ENCODE assay signal across 8 mouse cellular contexts in genomic region chr12:84416834-84417604, GRCm38 (mm10). TPM values are rescaled to one million over a fixed set of nuclear protein-coding genes. Genes with fewer than 3 reads are reported as not detected.
A peak's percentile ranks its signal among the peaks of the same experiment; 100 is the strongest.
DNase-seq lines count a peak whose midpoint lies in the region; ATAC-seq lines count a peak whose summit lies in the region.

Rnf113a2 (plus strand) TSS chr12:84417196.

- H3K4me3 ChIP-seq in intestine, embryonic 15.5 days (replicated peaks), result peak within 1 kb of the TSS; percentile 56

- H3K27me3 ChIP-seq in intestine, embryonic 15.5 days (replicated peaks), result no peaks in the 10 kb centered on the region

- WGBS in intestine, embryonic 15.5 days, result 3% methylated on average over 50 of the region's 50 CpGs

- H3K36me3 ChIP-seq in intestine, embryonic 15.5 days, result no peaks in the 10 kb centered on the region

- peak within 1 kb of the TSS; percentile 51; the same call in 1 of the 2 replicates for H3K27ac ChIP-seq in intestine, embryonic 15.5 days

- H3K9ac ChIP-seq in intestine, embryonic 15.5 days, result peak within 1 kb of the TSS; percentile 55

- H3K4me1 ChIP-seq in intestine, embryonic 15.5 days (replicated peaks), result no peaks in the 10 kb centered on the region

- peak; percentile 75 for DNase-seq in adrenal gland, adult 8-10 months
- DNase-seq in embryo, embryonic 11.5 days (ENCODE audit: low read depth, low spot score), result peak; percentile 81
- DNase-seq in gastrocnemius, postnatal 36 days, result peak; percentile 65 to 71
- peak; percentile 87 to 88 for DNase-seq in left cerebral cortex, postnatal 25 days (ENCODE audit: low spot score in 2 of 2)
- DNase-seq in mesoderm, embryonic 11.5 days (ENCODE audit: low read depth, low spot score), result peak; percentile 95
- DNase-seq in right cerebral cortex, postnatal 25 days, result peak; percentile 87
- DNase-seq in urinary bladder, postnatal 36 days (ENCODE audit: low spot score in 2 of 2), result peak; percentile 75 to 80

- H3K4me2 ChIP-seq in intestine, embryonic 15.5 days (replicated peaks), result peak within 1 kb of the TSS; percentile 86

- peak; percentile 94 for ATAC-seq in intestine, embryonic 15.5 days

- no peaks in the 10 kb centered on the region for H3K9me3 ChIP-seq in intestine, embryonic 15.5 days

- intact Hi-C loops in gastrocnemius, postnatal 36 days (cut with DNase I), result loop anchor here (5.0 kb wide), 1 partner anchor 35 kb away; the partner anchor contains the start of genes Aldh6a1 and Lin52
- intact Hi-C loops in left cerebral cortex, postnatal 25 days (cut with DNase I), result loop anchor here (2.0 kb wide), 1 partner anchor 34 kb away; the partner anchor contains the start of genes Aldh6a1 and Lin52

RNA-seq across cellular contexts. Expression of gene Rnf113a2, which starts in this region (rescaled TPM):
- total RNA-seq in adrenal gland, adult 8-10 months (2022), result 10 to 100 TPM; 15.0 to 19.2 (median 17.6) TPM
- 1 to 10 TPM; 5.8 to 6.7 TPM for total RNA-seq in gastrocnemius, postnatal 36 days (2021)
- polyA plus RNA-seq in intestine, embryonic 15.5 days (2015; fragmentation: Nextera tagmentation; extraction: Ambion mirVana), result 21.6 and 23.6 TPM in 2 replicates
- 10 to 100 TPM; 12.8 to 14.7 TPM for total RNA-seq in left cerebral cortex, postnatal 25 days (2021)

Comparison
In these comparisons a context has a peak if more than half of its experiments do, and no peak if none do; other contexts are left out.
1. Peak in every context shown above with its lines: DNase-seq, ATAC-seq, H3K4me3 ChIP-seq and H3K27ac ChIP-seq.